Mouse (Mus musculus): ENCODE results near the gene Mtmr3.

- TF ChIP-seq CTCF (IDR thresholded peaks at IDR 0.05; ENCODE audit: insufficient read depth, low read length), result no peak
- TF ChIP-seq POLR2A (IDR thresholded peaks at IDR 0.05; ENCODE audit: borderline replicate concordance, extremely low read depth, low read depth, low read length), result no peak
Measured at GRCm38 (mm10) chr11:4527132-4527531, 67.5 kb downstream of the Mtmr3 start.

Measured in lung, adult 2 months (tissue).